11 mouse cellular contexts compared by ENCODE assay signal in genomic region chr4:105162676-105163075, GRCm38 (mm10). TPM values are rescaled to one million over a fixed set of nuclear protein-coding genes. Genes with fewer than 3 reads are reported as not detected.
DNase-seq lines count a peak whose midpoint lies in the region; ATAC-seq and TF ChIP-seq lines count a peak whose summit lies in the region.
"Had no signal": no experiment of that assay in that cellular context is flagged by ENCODE, and none has a peak within 500 bp of the region (broad histone marks: within the 10 kb centered on the region; RNA-seq: fewer than 3 reads in every experiment).

No protein-coding gene starts in this region.

- no peak for TF ChIP-seq POLR2A in myocyte (IDR thresholded peaks at IDR 0.05; ENCODE audit: insufficient read length, low read depth)

- H3K27ac ChIP-seq in forebrain, embryonic 13.5 days: no peak overlapping the region
- no peak overlapping the region for H3K27ac ChIP-seq in forebrain, embryonic 11.5 days (ENCODE audit: low read depth, low read length)
- no peak overlapping the region for H3K27ac ChIP-seq in limb, embryonic 12.5 days
- no peak overlapping the region for H3K27ac ChIP-seq in limb, embryonic 10.5 days
- no peak overlapping the region for H3K27ac ChIP-seq in heart, embryonic 12.5 days (ENCODE audit: poor library complexity, severe bottlenecking)

- H3K27me3 ChIP-seq in forebrain, embryonic 13.5 days: no peaks in the 10 kb centered on the region
- no peaks in the 10 kb centered on the region for H3K27me3 ChIP-seq in forebrain, embryonic 11.5 days (ENCODE audit: control insufficient read depth, insufficient read depth, low read length)
- H3K27me3 ChIP-seq in limb, embryonic 12.5 days: no peaks in the 10 kb centered on the region
- H3K27me3 ChIP-seq in limb, embryonic 10.5 days (ENCODE audit: low read depth, poor library complexity, severe bottlenecking): no peaks in the 10 kb centered on the region
- no peaks in the 10 kb centered on the region for H3K27me3 ChIP-seq in myocyte (ENCODE audit: control insufficient read depth, insufficient read depth, insufficient read length)
- 0 out of 2 replicates have a peak, but pooled peaks cover 4% of the 10 kb centered on the region for H3K27me3 ChIP-seq in heart, embryonic 12.5 days (replicated peaks)

- DNase-seq in forebrain, embryonic 11.5 days (ENCODE audit: low spot score): no peak
- no peak for DNase-seq in limb, embryonic 10.5 days (ENCODE audit: low spot score)
- no peak for DNase-seq in testis, postnatal 10 days (ENCODE audit: low spot score)
- DNase-seq: adrenal gland, postnatal 36 days; cerebellum, adult 11 months; lung, adult 2 months had no signal

- peaks cover 8% of the 10 kb centered on the region for H3K79me2 ChIP-seq in myocyte (ENCODE audit: control insufficient read depth, insufficient read depth)

- H3K9ac ChIP-seq in forebrain, embryonic 13.5 days: no peak overlapping the region
- no peak overlapping the region for H3K9ac ChIP-seq in forebrain, embryonic 11.5 days (ENCODE audit: low read length)
- no peak overlapping the region for H3K9ac ChIP-seq in limb, embryonic 12.5 days (replicated peaks)
- H3K9ac ChIP-seq in heart, embryonic 12.5 days: no peak overlapping the region

- peaks cover 78% of the 10 kb centered on the region for H3K4me1 ChIP-seq in forebrain, embryonic 13.5 days
- peaks cover 22% of the 10 kb centered on the region for H3K4me1 ChIP-seq in forebrain, embryonic 11.5 days (replicated peaks; ENCODE audit: control insufficient read depth, insufficient read depth, low read length)
- H3K4me1 ChIP-seq in limb, embryonic 12.5 days (replicated peaks): peaks cover 62% of the 10 kb centered on the region
- peaks cover 71% of the 10 kb centered on the region for H3K4me1 ChIP-seq in limb, embryonic 10.5 days
- peaks cover 10% of the 10 kb centered on the region; the same call in 1 of the 2 replicates for H3K4me1 ChIP-seq in heart, embryonic 12.5 days (replicated peaks)

- H3ac ChIP-seq in myocyte (ENCODE audit: control insufficient read depth, insufficient read length): no peak overlapping the region

- H3K4me2 ChIP-seq in forebrain, embryonic 13.5 days: peak overlapping the region; percentile 80
- no peak overlapping the region for H3K4me2 ChIP-seq in forebrain, embryonic 11.5 days (ENCODE audit: low read depth, low read length, severe bottlenecking)
- H3K4me2 ChIP-seq in limb, embryonic 12.5 days: peak overlapping the region; percentile 69
- H3K4me2 ChIP-seq in myocyte (ENCODE audit: low read depth): peak overlapping the region; percentile 9
- no peak overlapping the region for H3K4me2 ChIP-seq in heart, embryonic 12.5 days

- H3K36me3 ChIP-seq in forebrain, embryonic 13.5 days (ENCODE audit: poor library complexity, severe bottlenecking): peaks cover 10% of the 10 kb centered on the region; the same call in 1 of the 2 replicates
- H3K36me3 ChIP-seq in forebrain, embryonic 11.5 days (ENCODE audit: control insufficient read depth, insufficient read depth, low read length): peaks cover 3% of the 10 kb centered on the region; the same call in 1 of the 2 replicates
- peaks cover 43% of the 10 kb centered on the region for H3K36me3 ChIP-seq in limb, embryonic 12.5 days
- peaks cover 51% of the 10 kb centered on the region for H3K36me3 ChIP-seq in limb, embryonic 10.5 days
- no peaks in the 10 kb centered on the region for H3K36me3 ChIP-seq in myocyte (ENCODE audit: control insufficient read depth, insufficient read depth)
- H3K36me3 ChIP-seq in heart, embryonic 12.5 days: peaks cover 5% of the 10 kb centered on the region; the same call in 1 of the 2 replicates

- ATAC-seq in forebrain, embryonic 13.5 days: no peak
- ATAC-seq in forebrain, embryonic 11.5 days (replicated peaks; ENCODE audit: low FRiP score): no peak
- ATAC-seq in limb, embryonic 12.5 days (ENCODE audit: insufficient number of reproducible peaks, insufficient read depth, low FRiP score, low TSS enrichment, low read depth): no peak
- peak; percentile 63 to 67 for ATAC-seq in hematopoietic stem cell, adult 5-6 weeks (replicated peaks in 1 of 2; ENCODE audit: insufficient read depth in 1 of 2, low FRiP score in 2 of 2, low TSS enrichment in 1 of 2, low read depth in 1 of 2, poor library complexity in 2 of 2, severe bottlenecking in 2 of 2)
- ATAC-seq in heart, embryonic 12.5 days (ENCODE audit: insufficient number of reproducible peaks, low FRiP score): no peak

- no peak overlapping the region for H3K4me3 ChIP-seq in forebrain, embryonic 13.5 days
- no peak overlapping the region for H3K4me3 ChIP-seq in forebrain, embryonic 11.5 days (ENCODE audit: low read depth, low read length)
- no peak overlapping the region for H3K4me3 ChIP-seq in limb, embryonic 12.5 days (replicated peaks)
- no peak overlapping the region for H3K4me3 ChIP-seq in limb, embryonic 10.5 days
- no peak overlapping the region for H3K4me3 ChIP-seq in myocyte
- H3K4me3 ChIP-seq in heart, embryonic 12.5 days: no peak overlapping the region

- 72% methylated on average over 2 of the region's 2 CpGs for WGBS in forebrain, embryonic 13.5 days
- 86% methylated on average over 2 of the region's 2 CpGs for WGBS in forebrain, embryonic 11.5 days
- 24% methylated on average over 2 of the region's 2 CpGs for WGBS in limb, embryonic 12.5 days
- 23% methylated on average over 2 of the region's 2 CpGs for WGBS in limb, embryonic 10.5 days
- WGBS in heart, embryonic 12.5 days: 42% methylated on average over 2 of the region's 2 CpGs

- no peaks in the 10 kb centered on the region for H3K9me3 ChIP-seq in forebrain, embryonic 13.5 days (replicated peaks)
- no peaks in the 10 kb centered on the region for H3K9me3 ChIP-seq in forebrain, embryonic 11.5 days (ENCODE audit: control insufficient read depth, low read length)
- no peaks in the 10 kb centered on the region for H3K9me3 ChIP-seq in limb, embryonic 12.5 days
- H3K9me3 ChIP-seq in limb, embryonic 10.5 days (replicated peaks): no peaks in the 10 kb centered on the region
- no peaks in the 10 kb centered on the region for H3K9me3 ChIP-seq in heart, embryonic 12.5 days (replicated peaks)

TF ChIP-seq in myocyte, 11 proteins besides CTCF, POLR2A, EP300 and RAD21:
- TF ChIP-seq TCF12 (IDR thresholded peaks at IDR 0.05; ENCODE audit: insufficient read depth, poor library complexity, severe bottlenecking) (no peak), MYOD1 (IDR thresholded peaks at IDR 0.05; ENCODE audit: control insufficient read depth in 1 of 3, insufficient read length in 2 of 3, low read depth in 2 of 3) (peak in 2 of 3 experiments; percentile 9 to 69), E2F4 (IDR thresholded peaks at IDR 0.05; ENCODE audit: insufficient read depth) (no peak), POLR2AphosphoS2 (IDR thresholded peaks at IDR 0.05; ENCODE audit: insufficient read length, low read depth) (no peak), USF1 (IDR thresholded peaks at IDR 0.05; ENCODE audit: low read depth) (no peak), TCF3 (IDR thresholded peaks at IDR 0.05; ENCODE audit: insufficient read length, low read depth) (no peak), SRF (IDR thresholded peaks at IDR 0.05; ENCODE audit: control insufficient read depth, insufficient read length, low read depth) (no peak), MYOG (IDR thresholded peaks at IDR 0.05; ENCODE audit: control insufficient read depth in 1 of 3, insufficient read depth in 1 of 3, insufficient read length in 2 of 3, low read depth in 2 of 3) (peak in 2 of 3 experiments; percentile 6 to 45)

RNA-seq across cellular contexts. Expression of gene Plpp3, which starts 5.5 kb away (rescaled TPM):
- polyA plus RNA-seq in forebrain, embryonic 13.5 days (2015; fragmentation: Nextera tagmentation; extraction: Ambion mirVana): 85.7 and 87.9 TPM in 2 replicates
- 69.9 and 71.6 TPM in 2 replicates for polyA plus RNA-seq in forebrain, embryonic 11.5 days (2014; fragmentation: Nextera tagmentation; extraction: Ambion mirVana)
- polyA plus RNA-seq in limb, embryonic 12.5 days (2016; fragmentation: Nextera tagmentation; extraction: Ambion mirVana): 96.0 and 110 TPM in 2 replicates
- 58.9 and 75.2 TPM in 2 replicates for polyA plus RNA-seq in limb, embryonic 10.5 days (2016; fragmentation: Nextera tagmentation; extraction: Ambion mirVana)
- total RNA-seq in hematopoietic stem cell, adult 5-6 weeks (2017): 0.81 and 1.1 TPM in 2 replicates
- 12.7 TPM for polyA plus RNA-seq in myocyte (2012; fragmentation: generic; extraction: Trizol)
- 28.6 and 30.3 TPM in 2 replicates for polyA plus RNA-seq in heart, embryonic 12.5 days (2016; fragmentation: Nextera tagmentation; extraction: Ambion mirVana)

RNA-seq across cellular contexts. Expression of gene Prkaa2, which starts 53.0 kb away (rescaled TPM):
- polyA plus RNA-seq in forebrain, embryonic 13.5 days (2015; fragmentation: Nextera tagmentation; extraction: Ambion mirVana): 6.2 and 7.1 TPM in 2 replicates
- polyA plus RNA-seq in forebrain, embryonic 11.5 days (2014; fragmentation: Nextera tagmentation; extraction: Ambion mirVana): 2.5 and 3.3 TPM in 2 replicates
- 0.92 and 0.99 TPM in 2 replicates for polyA plus RNA-seq in limb, embryonic 12.5 days (2016; fragmentation: Nextera tagmentation; extraction: Ambion mirVana)
- 0.36 and 0.39 TPM in 2 replicates for polyA plus RNA-seq in limb, embryonic 10.5 days (2016; fragmentation: Nextera tagmentation; extraction: Ambion mirVana)
- total RNA-seq in hematopoietic stem cell, adult 5-6 weeks (2017): 1.8 and 1.9 TPM in 2 replicates
- polyA plus RNA-seq in myocyte (2012; fragmentation: generic; extraction: Trizol): 2.2 TPM
- polyA plus RNA-seq in heart, embryonic 12.5 days (2016; fragmentation: Nextera tagmentation; extraction: Ambion mirVana): 48.2 and 53.1 TPM in 2 replicates

Comparison
In these comparisons a context has a peak if more than half of its experiments do, and no peak if none do; other contexts are left out.
1. H3K4me2 ChIP-seq: peak in forebrain, embryonic 13.5 days (single experiment), limb, embryonic 12.5 days (single experiment) and myocyte (single experiment); none in forebrain, embryonic 11.5 days (single experiment) and heart, embryonic 12.5 days (single experiment).
2. ATAC-seq: peak in hematopoietic stem cell, adult 5-6 weeks (2 of 2); none in forebrain, embryonic 13.5 days (single experiment), forebrain, embryonic 11.5 days (single experiment), limb, embryonic 12.5 days (single experiment) and heart, embryonic 12.5 days (single experiment).